Mouse (Mus musculus) MEL (cell line): ENCODE measurements at regions not wholly inside any gene's neighbourhood (a gene's known extent, or its start where the extent isn't known, plus 50 kb on each side); places are given as distances from the start of the nearest gene placed in this dataset.

Experiments used
- DNase-seq: peaks from one replicate; pipeline ENCODE4 v3.0.0; 2011; ENCODE audit warnings: low read depth, low spot score
- H3K27ac ChIP-seq: 2 replicates; pipeline ENCODE4 v1.5.1; 2012; ENCODE audit warnings: low read depth, mild to moderate bottlenecking, control low read depth, low read length, moderate library complexity; ENCODE audit not compliant: control insufficient read depth
- H3K27me3 ChIP-seq, 2 experiments: fragments of 150-350 bp in 1 of 2; sonication (generic) in 1 of 2; 2 replicates each; pipeline ENCODE4 v1.6.1; 2012; ENCODE audit warnings: low read length in 2 of 2, mild to moderate bottlenecking in 2 of 2, improper control_type of control experiment in 1 of 2, moderate library complexity in 1 of 2; ENCODE audit not compliant: insufficient read depth in 2 of 2, control insufficient read depth in 1 of 2
- H3K36me3 ChIP-seq, 2 experiments: 2 replicates each; pipeline ENCODE4 v1.6.1; 2012 to 2014; ENCODE audit warnings: low read length in 2 of 2, improper control_type of control experiment in 1 of 2, inconsistent platforms in 1 of 2, mild to moderate bottlenecking in 1 of 2; ENCODE audit not compliant: insufficient read depth in 2 of 2, control insufficient read depth in 1 of 2
- H3K4me1 ChIP-seq, 2 experiments: fragments of 150-350 bp in 1 of 2; sonication (generic) in 1 of 2; 2 replicates each; pipeline ENCODE4 v1.6.1; 2012; ENCODE audit warnings: low read length in 2 of 2, improper control_type of control experiment in 1 of 2, mild to moderate bottlenecking in 1 of 2; ENCODE audit not compliant: insufficient read depth in 2 of 2, control insufficient read depth in 1 of 2
- H3K4me3 ChIP-seq, 2 experiments: fragments of 150-350 bp in 1 of 2; sonication (generic) in 1 of 2; 2 replicates each; pipeline ENCODE4 v1.5.1; 2012; ENCODE audit warnings: low read depth in 2 of 2, low read length in 2 of 2, mild to moderate bottlenecking in 2 of 2, moderate library complexity in 2 of 2, control low read depth in 1 of 2, improper control_type of control experiment in 1 of 2; ENCODE audit not compliant: control insufficient read depth in 1 of 2, insufficient read depth in 1 of 2
- H3K79me2 ChIP-seq: 2 replicates; pipeline ENCODE4 v1.6.1; 2012; ENCODE audit warnings: mild to moderate bottlenecking, low read length, moderate library complexity; ENCODE audit not compliant: control insufficient read depth, poor library complexity, insufficient read depth
- H3K9ac ChIP-seq: 2 replicates; pipeline ENCODE4 v1.6.1; 2012; ENCODE audit warnings: low read depth, mild to moderate bottlenecking, control low read depth, low read length, moderate library complexity; ENCODE audit not compliant: control insufficient read depth, poor library complexity, severe bottlenecking
- H3K9me3 ChIP-seq: fragments of 150-350 bp; sonication (generic); replicated peaks from 2 replicates; pipeline ENCODE4 v1.6.1; 2012; ENCODE audit warnings: mild to moderate bottlenecking, low read length, improper control_type of control experiment, moderate library complexity; ENCODE audit not compliant: insufficient read depth
- BHLHE40 ChIP-seq: IDR thresholded peaks from 2 replicates; pipeline ENCODE4 v1.6.1; 2012; ENCODE audit warnings: low read depth, mild to moderate bottlenecking, inconsistent platforms, low read length, improper control_type of control experiment, borderline replicate concordance
- CHD1 ChIP-seq: IDR thresholded peaks from 2 replicates; pipeline ENCODE4 v1.6.1; 2012; ENCODE audit warnings: low read depth, mild to moderate bottlenecking, inconsistent platforms, low read length, improper control_type of control experiment
- CTCF ChIP-seq, 3 experiments: IDR thresholded peaks in 2 of 3; conservative IDR thresholded peaks in 1 of 3; 2 replicates each; pipeline ENCODE4 v1.5.1; 2011 to 2012; ENCODE audit warnings: low read length in 3 of 3, low read depth in 2 of 3, mild to moderate bottlenecking in 2 of 3, improper control_type of control experiment in 1 of 3, inconsistent platforms in 1 of 3, mixed read lengths in 1 of 3, moderate library complexity in 1 of 3; ENCODE audit not compliant: control insufficient read depth in 1 of 3, insufficient read depth in 1 of 3, poor library complexity in 1 of 3, severe bottlenecking in 1 of 3
- E2F4 ChIP-seq: IDR thresholded peaks from 2 replicates; pipeline ENCODE4 v1.6.1; 2011; ENCODE audit warnings: low read depth, low read length, improper control_type of control experiment, borderline replicate concordance
- ELF1 ChIP-seq: IDR thresholded peaks from 2 replicates; pipeline ENCODE4 v1.6.1; 2014; ENCODE audit warnings: low read depth, mild to moderate bottlenecking, inconsistent platforms, low read length, improper control_type of control experiment, moderate library complexity
- EP300 ChIP-seq, 2 experiments: IDR thresholded peaks; 2 replicates each; pipeline ENCODE4 v1.6.1; 2011; ENCODE audit warnings: improper control_type of control experiment in 2 of 2, low read length in 2 of 2, low read depth in 1 of 2, mild to moderate bottlenecking in 1 of 2
- GABPA ChIP-seq: IDR thresholded peaks from 2 replicates; pipeline ENCODE4 v1.6.1; 2012; ENCODE audit warnings: low read depth, mild to moderate bottlenecking, inconsistent platforms, low read length, improper control_type of control experiment, moderate library complexity
- GATA1 ChIP-seq: IDR thresholded peaks from 2 replicates; pipeline ENCODE4 v1.6.1; 2011; ENCODE audit warnings: low read depth, low read length, improper control_type of control experiment
- HCFC1 ChIP-seq: IDR thresholded peaks from 2 replicates; pipeline ENCODE4 v1.6.1; 2012; ENCODE audit warnings: low read depth, mild to moderate bottlenecking, inconsistent platforms, low read length, improper control_type of control experiment, moderate library complexity
- JUND ChIP-seq: IDR thresholded peaks from 2 replicates; pipeline ENCODE4 v1.6.1; 2011; ENCODE audit warnings: low read depth, mild to moderate bottlenecking, improper control_type of control experiment, low read length
- KAT2A ChIP-seq: conservative IDR thresholded peaks from 2 replicates; pipeline ENCODE4 v1.6.1; 2012; ENCODE audit warnings: low read depth, low read length, improper control_type of control experiment, inconsistent platforms
- MAFK ChIP-seq: IDR thresholded peaks from 2 replicates; pipeline ENCODE4 v1.6.1; 2011; ENCODE audit warnings: low read depth, mild to moderate bottlenecking, low read length, improper control_type of control experiment, borderline replicate concordance
- MAX ChIP-seq: IDR thresholded peaks from 2 replicates; pipeline ENCODE4 v1.6.1; 2011; ENCODE audit warnings: low read length, improper control_type of control experiment
- MAZ ChIP-seq: IDR thresholded peaks from 2 replicates; pipeline ENCODE4 v1.6.1; 2012; ENCODE audit warnings: low read depth, mild to moderate bottlenecking, inconsistent platforms, low read length, improper control_type of control experiment
- MEF2A ChIP-seq: IDR thresholded peaks from 2 replicates; pipeline ENCODE4 v1.6.1; 2014; ENCODE audit warnings: low read depth, mild to moderate bottlenecking, inconsistent platforms, low read length, improper control_type of control experiment; ENCODE audit not compliant: poor library complexity, insufficient replicate concordance, severe bottlenecking; ENCODE audit errors: extremely low read depth
- MYB ChIP-seq: IDR thresholded peaks from 2 replicates; pipeline ENCODE4 v1.6.1; 2011; ENCODE audit warnings: mild to moderate bottlenecking, low read depth, low read length, improper control_type of control experiment
- MYC ChIP-seq: IDR thresholded peaks from 2 replicates; pipeline ENCODE4 v1.6.1; 2011; ENCODE audit warnings: low read depth, mild to moderate bottlenecking, low read length, improper control_type of control experiment, moderate library complexity
- POLR2A ChIP-seq, 2 experiments: IDR thresholded peaks; 2 replicates each; pipeline ENCODE4 v1.6.1; 2011 to 2012; ENCODE audit warnings: low read length in 2 of 2, mild to moderate bottlenecking in 2 of 2, control low read depth in 1 of 2, improper control_type of control experiment in 1 of 2, low read depth in 1 of 2, moderate library complexity in 1 of 2; ENCODE audit not compliant: control insufficient read depth in 1 of 2, insufficient read depth in 1 of 2, poor library complexity in 1 of 2
- POLR2AphosphoS5 ChIP-seq: IDR thresholded peaks from 2 replicates; pipeline ENCODE4 v1.6.1; 2012; ENCODE audit warnings: low read depth, borderline replicate concordance, mild to moderate bottlenecking, inconsistent platforms, low read length, moderate library complexity, mixed read lengths
- RAD21 ChIP-seq: IDR thresholded peaks from 2 replicates; pipeline ENCODE4 v1.6.1; 2011; ENCODE audit warnings: mild to moderate bottlenecking, low read depth, low read length, improper control_type of control experiment
- TAL1 ChIP-seq: IDR thresholded peaks from 2 replicates; pipeline ENCODE4 v1.6.1; 2012; ENCODE audit warnings: mild to moderate bottlenecking, inconsistent platforms, low read length, moderate library complexity, mixed read lengths
- TCF12 ChIP-seq: IDR thresholded peaks from 2 replicates; pipeline ENCODE4 v1.6.1; 2014; ENCODE audit warnings: low read depth, mild to moderate bottlenecking, inconsistent platforms, low read length, improper control_type of control experiment, moderate library complexity
- UBTF ChIP-seq: IDR thresholded peaks from 2 replicates; pipeline ENCODE4 v1.6.1; 2012; ENCODE audit warnings: low read depth, mild to moderate bottlenecking, inconsistent platforms, low read length, improper control_type of control experiment, moderate library complexity, borderline replicate concordance; ENCODE audit not compliant: insufficient read depth
- USF1 ChIP-seq: IDR thresholded peaks from 2 replicates; pipeline ENCODE4 v1.6.1; 2014; ENCODE audit warnings: low read depth, mild to moderate bottlenecking, inconsistent platforms, low read length, improper control_type of control experiment, moderate library complexity
- USF2 ChIP-seq, 2 experiments: IDR thresholded peaks; 2 replicates each; pipeline ENCODE4 v1.6.1; 2011 to 2012; ENCODE audit warnings: improper control_type of control experiment in 2 of 2, low read length in 2 of 2, borderline replicate concordance in 1 of 2, inconsistent platforms in 1 of 2, low read depth in 1 of 2, mild to moderate bottlenecking in 1 of 2; ENCODE audit not compliant: insufficient read depth in 1 of 2
- ZC3H11A ChIP-seq: IDR thresholded peaks from 2 replicates; pipeline ENCODE4 v1.6.1; 2012; ENCODE audit warnings: low read depth, mild to moderate bottlenecking, inconsistent platforms, low read length, improper control_type of control experiment
- ZMIZ1 ChIP-seq: IDR thresholded peaks from 2 replicates; pipeline ENCODE4 v1.6.1; 2012; ENCODE audit warnings: low read depth, mild to moderate bottlenecking, inconsistent platforms, low read length, improper control_type of control experiment, moderate library complexity

GRCm38 (mm10) chr16:55726538-55726937 is 112.2 kb downstream of the Nfkbiz start:
- no peak for TF ChIP-seq MAZ
- no peak for TF ChIP-seq TAL1
- TF ChIP-seq KAT2A, result no peak
- TF ChIP-seq POLR2AphosphoS5, result no peak
- no peak for TF ChIP-seq BHLHE40
- no peak for TF ChIP-seq GABPA
- no peak for TF ChIP-seq E2F4
- TF ChIP-seq ELF1, result no peak
- TF ChIP-seq ZC3H11A, result no peak
- no peaks in the 10 kb centered on the region for H3K79me2 ChIP-seq
- no peak overlapping the region for H3K4me3 ChIP-seq
- H3K27ac ChIP-seq, result no peak overlapping the region
- no peaks in the 10 kb centered on the region for H3K4me1 ChIP-seq
- DNase-seq, result no peak
- no peak overlapping the region for H3K9ac ChIP-seq
- H3K36me3 ChIP-seq, result no peaks in the 10 kb centered on the region
- no peaks in the 10 kb centered on the region for H3K9me3 ChIP-seq
- no peaks in the 10 kb centered on the region; a peak in 2 of 4 replicates for H3K27me3 ChIP-seq

- no peaks in the 10 kb centered on the region for H3K36me3 ChIP-seq
- no peaks in the 10 kb centered on the region for H3K79me2 ChIP-seq
- H3K9ac ChIP-seq, result no peak overlapping the region
- no peak overlapping the region for H3K27ac ChIP-seq
- H3K9me3 ChIP-seq, result no peaks in the 10 kb centered on the region
- TF ChIP-seq TCF12, result no peak
- TF ChIP-seq ZMIZ1, result no peak
- TF ChIP-seq JUND, result no peak
- TF ChIP-seq MAFK, result no peak
- no peak for TF ChIP-seq USF2 (IDR thresholded peaks at IDR 0.05; ENCODE audit: borderline replicate concordance in 1 of 2, insufficient read depth in 1 of 2, low read depth in 1 of 2, low read length in 2 of 2)
- TF ChIP-seq GATA1, result no peak
- TF ChIP-seq MEF2A, result no peak
- TF ChIP-seq CHD1, result no peak
- no peak for TF ChIP-seq UBTF
- TF ChIP-seq USF1, result no peak
- no peak for TF ChIP-seq KAT2A
- TF ChIP-seq MYC, result no peak
- no peak for TF ChIP-seq HCFC1
- no peak for TF ChIP-seq MAX
- TF ChIP-seq RAD21, result no peak
- TF ChIP-seq EP300 (IDR thresholded peaks at IDR 0.05; ENCODE audit: low read depth in 1 of 2, low read length in 2 of 2), result no peak
- no peak for TF ChIP-seq CTCF (IDR thresholded peaks at IDR 0.05 in 2 of 3, conservative IDR thresholded peaks at IDR 0.05 in 1 of 3; ENCODE audit: control insufficient read depth in 1 of 3, insufficient read depth in 1 of 3, low read depth in 2 of 3, low read length in 3 of 3, poor library complexity in 1 of 3, severe bottlenecking in 1 of 3)
- no peak for TF ChIP-seq MYB
- TF ChIP-seq POLR2A (IDR thresholded peaks at IDR 0.05; ENCODE audit: control insufficient read depth in 1 of 2, insufficient read depth in 1 of 2, low read depth in 1 of 2, low read length in 2 of 2, poor library complexity in 1 of 2), result no peak
- TF ChIP-seq, all 39 proteins: peak for 0
- H3K27me3 ChIP-seq, result no peaks in the 10 kb centered on the region; a peak in 1 of 4 replicates
- H3K4me3 ChIP-seq, result no peak overlapping the region
- no peaks in the 10 kb centered on the region; a peak in 1 of 4 replicates for H3K4me1 ChIP-seq
- DNase-seq, result peak; percentile 4
Observed at GRCm38 (mm10) chr16:55720430-55720829, 118.3 kb downstream of the Nfkbiz start.
